Mouse (Mus musculus): ENCODE results near the gene Pde9a. TPM values are rescaled to one million over a fixed set of nuclear protein-coding genes. Genes with fewer than 3 reads are reported as not detected.

Gene Pde9a
- polyA plus RNA-seq, 1 experiment from 2014 or later: 34.9 TPM

GRCm38 (mm10) chr17:31519344-31519945, 133.4 kb downstream of the Pde9a start:
- H3K4me1 ChIP-seq (ENCODE audit: insufficient read depth, low read length): peaks cover 15% of the 10 kb centered on the region
- H3K9ac ChIP-seq (replicated peaks; ENCODE audit: low read length): peak overlapping the region; percentile 45
- no peaks in the 10 kb centered on the region for H3K9me3 ChIP-seq (ENCODE audit: low read length)
- WGBS: 3% methylated on average over 7 of the region's 7 CpGs
- peaks cover 16% of the 10 kb centered on the region for H3K36me3 ChIP-seq (ENCODE audit: insufficient read depth, low read length)
- no peaks in the 10 kb centered on the region for H3K27me3 ChIP-seq (ENCODE audit: insufficient read depth, low read length)
- H3K4me2 ChIP-seq (replicated peaks; ENCODE audit: low read depth, low read length): peak overlapping the region; percentile 76
- peak; percentile 2; the same call in 1 of the 2 replicates for ATAC-seq (ENCODE audit: low FRiP score, low TSS enrichment)
- H3K4me3 ChIP-seq (ENCODE audit: low read length): peak overlapping the region; percentile 65
- peak overlapping the region; percentile 58 for H3K27ac ChIP-seq (ENCODE audit: low read length)

GRCm38 (mm10) chr17:31519946-31520838, 134.2 kb downstream of the Pde9a start, which contains the start of the genes Wdr4 and Ndufv3:
Wdr4 (minus strand) TSS chr17:31519980.
Ndufv3 (plus strand) TSS chr17:31520115.
- H3K27me3 ChIP-seq (ENCODE audit: insufficient read depth, low read length): no peaks in the 10 kb centered on the region
- H3K4me2 ChIP-seq (replicated peaks; ENCODE audit: low read depth, low read length): peak within 1 kb of the TSS; percentile 76
- peak; percentile 98 for ATAC-seq (ENCODE audit: low FRiP score, low TSS enrichment)
- H3K27ac ChIP-seq (ENCODE audit: low read length): peak within 1 kb of the TSS; percentile 63
- peaks cover 16% of the 10 kb centered on the region for H3K36me3 ChIP-seq (ENCODE audit: insufficient read depth, low read length)
- peak within 1 kb of the TSS; percentile 66 for H3K9ac ChIP-seq (replicated peaks; ENCODE audit: low read length)
- peak within 1 kb of the TSS; percentile 65 for H3K4me3 ChIP-seq (ENCODE audit: low read length)
- H3K4me1 ChIP-seq (ENCODE audit: insufficient read depth, low read length): peaks cover 15% of the 10 kb centered on the region
- under 1% methylated on average over 45 of the region's 45 CpGs for WGBS
- no peaks in the 10 kb centered on the region for H3K9me3 ChIP-seq (ENCODE audit: low read length)

- Histone ChIP-seq H3K4me3 (ENCODE audit: low read length) (peak overlapping the region; percentile 65), H3K27ac (ENCODE audit: low read length) (no peak overlapping the region), H3K27me3 (ENCODE audit: insufficient read depth, low read length) (no peaks in the 10 kb centered on the region), H3K9ac (replicated peaks; ENCODE audit: low read length) (peak overlapping the region; percentile 66), H3K9me3 (ENCODE audit: low read length) (no peaks in the 10 kb centered on the region), H3K4me2 (replicated peaks; ENCODE audit: low read depth, low read length) (peak overlapping the region; percentile 76), H3K4me1 (ENCODE audit: insufficient read depth, low read length) (peaks cover 15% of the 10 kb centered on the region), H3K36me3 (ENCODE audit: insufficient read depth, low read length) (peaks cover 16% of the 10 kb centered on the region)
- no peak for ATAC-seq (ENCODE audit: low FRiP score, low TSS enrichment)
- WGBS: 20% methylated on average over 3 of the region's 3 CpGs
Measured at GRCm38 (mm10) chr17:31520895-31521294, 134.9 kb downstream of the Pde9a start.

- Histone ChIP-seq H3K4me2 (replicated peaks; ENCODE audit: low read depth, low read length) (no peak overlapping the region), H3K27me3 (ENCODE audit: insufficient read depth, low read length) (no peaks in the 10 kb centered on the region), H3K36me3 (ENCODE audit: insufficient read depth, low read length) (peaks cover 19% of the 10 kb centered on the region), H3K27ac (ENCODE audit: low read length) (no peak overlapping the region), H3K9me3 (ENCODE audit: low read length) (no peaks in the 10 kb centered on the region), H3K4me3 (ENCODE audit: low read length) (no peak overlapping the region), H3K9ac (replicated peaks; ENCODE audit: low read length) (no peak overlapping the region), H3K4me1 (ENCODE audit: insufficient read depth, low read length) (peaks cover 15% of the 10 kb centered on the region)
- ATAC-seq (ENCODE audit: low FRiP score, low TSS enrichment): no peak
- 95% methylated on average over 6 of the region's 6 CpGs for WGBS
Measured at GRCm38 (mm10) chr17:31521948-31522347, 135.9 kb downstream of the Pde9a start.

- Histone ChIP-seq H3K36me3 (ENCODE audit: insufficient read depth, low read length) (peaks cover 37% of the 10 kb centered on the region), H3K4me1 (ENCODE audit: insufficient read depth, low read length) (peaks cover 20% of the 10 kb centered on the region), H3K4me3 (ENCODE audit: low read length) (no peak overlapping the region), H3K9me3 (ENCODE audit: low read length) (no peaks in the 10 kb centered on the region), H3K27me3 (ENCODE audit: insufficient read depth, low read length) (no peaks in the 10 kb centered on the region), H3K4me2 (replicated peaks; ENCODE audit: low read depth, low read length) (no peak overlapping the region), H3K9ac (replicated peaks; ENCODE audit: low read length) (no peak overlapping the region), H3K27ac (ENCODE audit: low read length) (no peak overlapping the region)
- no peak for ATAC-seq (ENCODE audit: low FRiP score, low TSS enrichment)
- WGBS: 74% methylated on average over 4 of the region's 4 CpGs
Measured at GRCm38 (mm10) chr17:31525114-31525513, 139.1 kb downstream of the Pde9a start.

- Histone ChIP-seq H3K27ac (ENCODE audit: low read length) (no peak overlapping the region), H3K27me3 (ENCODE audit: insufficient read depth, low read length) (no peaks in the 10 kb centered on the region), H3K9me3 (ENCODE audit: low read length) (no peaks in the 10 kb centered on the region), H3K4me3 (ENCODE audit: low read length) (no peak overlapping the region), H3K4me2 (replicated peaks; ENCODE audit: low read depth, low read length) (no peak overlapping the region), H3K4me1 (ENCODE audit: insufficient read depth, low read length) (peaks cover 16% of the 10 kb centered on the region), H3K9ac (replicated peaks; ENCODE audit: low read length) (no peak overlapping the region), H3K36me3 (ENCODE audit: insufficient read depth, low read length) (peaks cover 38% of the 10 kb centered on the region)
- whole genome bisulfite sequencing: 100% methylated on average over 3 of the region's 3 CpGs
- no peak for ATAC-seq (ENCODE audit: low FRiP score, low TSS enrichment)
Measured at GRCm38 (mm10) chr17:31525816-31526215, 139.8 kb downstream of the Pde9a start.

Other genes with a start within 250 kb of the Pde9a start
- gene Tff2, start 241.9 kb upstream of the Pde9a start, polyA plus RNA-seq (2015; fragmentation: Nextera tagmentation; extraction: Ambion mirVana): 2.1 and 2.3 TPM in 2 replicates
- gene Tff1, start 220.9 kb upstream of the Pde9a start, polyA plus RNA-seq (2015; fragmentation: Nextera tagmentation; extraction: Ambion mirVana): 0.35 TPM in 1 of 2 replicates, not detected in the other
- not detected in 2 replicates for gene Tmprss3, start 187.2 kb upstream of the Pde9a start, polyA plus RNA-seq (2015; fragmentation: Nextera tagmentation; extraction: Ambion mirVana)
- 0.28 and 0.40 TPM in 2 replicates for gene Ubash3a, start 178.3 kb upstream of the Pde9a start, polyA plus RNA-seq (2015; fragmentation: Nextera tagmentation; extraction: Ambion mirVana)
- 2.0 and 2.3 TPM in 2 replicates for gene Rsph1, start 108.8 kb upstream of the Pde9a start, polyA plus RNA-seq (2015; fragmentation: Nextera tagmentation; extraction: Ambion mirVana)
- gene Slc37a1, start 99.4 kb upstream of the Pde9a start, polyA plus RNA-seq (2015; fragmentation: Nextera tagmentation; extraction: Ambion mirVana): 2.8 and 3.0 TPM in 2 replicates
- gene Wdr4, start 133.8 kb downstream of the Pde9a start, polyA plus RNA-seq (2015; fragmentation: Nextera tagmentation; extraction: Ambion mirVana): 51.6 and 57.8 TPM in 2 replicates
- gene Ndufv3, start 133.9 kb downstream of the Pde9a start, polyA plus RNA-seq (2015; fragmentation: Nextera tagmentation; extraction: Ambion mirVana): 262 and 271 TPM in 2 replicates
- gene Pknox1, start 178.5 kb downstream of the Pde9a start, polyA plus RNA-seq (2015; fragmentation: Nextera tagmentation; extraction: Ambion mirVana): 38.2 and 44.5 TPM in 2 replicates

Measured in kidney, embryonic 16.5 days (tissue).